Mouse (Mus musculus): ENCODE measurements at regions not wholly inside any gene's neighbourhood (a gene's known extent, or its start where the extent isn't known, plus 50 kb on each side); places are given as distances from the start of the nearest gene placed in this dataset.
"Not testable (repeated sequence)": the region's sequence is repeated elsewhere in the genome, so short reads cannot be mapped to it uniquely, and the experiment has no call there.

DNA sequence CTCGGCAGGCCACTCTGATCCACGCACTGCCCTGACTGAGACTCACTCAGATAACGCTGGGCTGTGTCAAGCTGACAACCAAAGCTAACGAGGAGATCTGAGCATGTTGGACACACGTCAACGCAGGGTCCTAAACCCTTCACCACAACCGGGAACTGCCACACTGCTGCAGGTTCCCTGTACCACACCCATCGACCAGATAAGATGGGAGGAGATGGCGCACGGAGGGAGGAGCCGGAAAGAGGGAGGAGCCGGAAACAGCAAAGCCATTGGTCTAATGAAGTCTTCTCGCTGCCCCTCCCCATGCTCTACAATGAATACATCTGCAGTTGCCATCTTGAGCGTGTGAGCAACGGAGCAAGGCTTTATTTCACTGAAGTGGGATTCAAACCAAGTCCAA lies 182.9 kb upstream of the Rpl38 start:
- no peak for DNase-seq (ENCODE audit: low read depth in 2 of 2, low spot score in 2 of 2)

- no peak for DNase-seq (ENCODE audit: low read depth in 2 of 2, low spot score in 2 of 2)
Observed at GRCm38 (mm10) chr11:114484668-114484953, 183.7 kb upstream of the Rpl38 start.

DNA sequence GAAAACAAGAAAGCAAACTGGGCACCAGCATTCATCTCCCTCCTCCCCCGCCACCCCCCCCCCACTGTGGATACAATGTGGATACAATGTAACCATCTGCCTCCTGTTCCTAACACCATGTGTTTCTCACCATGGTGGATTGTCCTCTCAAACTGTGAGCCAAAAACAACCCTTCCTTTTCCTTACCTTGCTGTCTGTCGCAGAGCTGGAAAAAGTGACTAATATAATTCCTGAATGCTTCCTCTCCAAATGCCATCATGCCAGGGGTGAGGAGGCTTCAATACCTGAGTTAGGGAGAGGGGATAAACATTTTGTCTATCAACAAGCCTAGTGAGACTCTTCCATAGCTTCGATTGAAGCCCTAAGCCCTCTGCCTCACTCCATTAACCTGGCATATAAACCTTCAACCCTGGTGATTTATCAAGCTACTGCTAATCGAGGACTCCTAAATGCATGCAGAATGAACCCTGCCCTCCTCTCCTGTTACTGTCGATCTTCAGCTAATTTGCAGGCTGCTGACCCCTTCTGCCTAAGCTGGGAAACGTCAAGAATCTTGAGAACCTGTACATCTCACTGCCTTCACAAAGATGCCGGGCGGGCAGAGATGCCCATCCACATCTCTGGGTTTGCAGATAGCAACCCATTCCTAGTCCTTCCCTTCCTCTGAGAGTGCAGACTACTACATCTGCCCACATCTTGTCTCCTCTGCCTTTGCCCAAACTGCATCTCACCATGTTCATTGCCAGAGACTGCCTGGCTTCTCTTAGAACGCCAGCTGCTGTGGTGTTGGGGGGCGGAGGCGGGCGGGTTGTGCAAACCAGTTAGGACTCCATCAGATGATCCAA lies 184.3 kb upstream of the Rpl38 start:
- DNase-seq (ENCODE audit: low read depth in 2 of 2, low spot score in 2 of 2) = no peak

DNA sequence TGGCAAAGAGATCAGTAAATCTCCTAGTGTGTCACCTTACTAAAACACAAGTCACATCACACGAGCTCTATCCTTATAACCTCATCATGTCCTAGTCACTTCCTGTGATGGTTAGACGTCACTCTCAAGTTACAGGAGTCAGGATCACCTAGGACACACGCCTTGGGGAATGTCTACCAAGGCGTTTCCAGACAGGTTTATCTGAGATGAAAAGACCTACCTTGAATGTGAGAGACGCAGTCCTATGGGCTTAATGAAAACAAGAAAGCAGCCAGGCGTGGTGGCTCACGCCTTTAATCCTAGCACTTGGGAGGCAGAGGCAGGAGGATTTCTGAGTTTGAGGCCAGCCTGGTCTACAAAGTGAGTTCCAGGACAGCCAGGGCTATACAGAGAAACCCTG lies 185.0 kb upstream of the Rpl38 start:
- not testable (repeated sequence) for DNase-seq (ENCODE audit: low read depth in 2 of 2, low spot score in 2 of 2)

DNA sequence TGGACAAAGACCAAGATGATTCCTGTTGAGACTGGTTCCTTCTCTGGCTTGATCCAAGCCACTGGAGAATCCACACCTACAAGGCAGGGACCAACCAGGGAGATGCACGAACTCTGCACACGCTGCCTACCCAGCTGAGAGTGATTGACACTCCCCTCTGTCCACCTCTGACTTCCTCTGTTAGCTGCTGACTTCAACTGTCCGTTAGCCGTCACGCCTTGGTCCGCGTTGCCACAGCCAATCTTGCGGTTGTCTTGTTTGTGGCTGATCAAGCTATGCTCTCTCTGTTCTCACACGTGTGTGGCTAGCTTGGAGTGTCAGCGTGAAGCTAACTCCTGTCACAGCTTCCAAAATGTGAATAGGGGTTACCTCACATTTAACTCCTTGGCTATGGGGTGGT lies 186.3 kb upstream of the Rpl38 start:
- DNase-seq (ENCODE audit: low read depth in 2 of 2, low spot score in 2 of 2) = no peak

DNA sequence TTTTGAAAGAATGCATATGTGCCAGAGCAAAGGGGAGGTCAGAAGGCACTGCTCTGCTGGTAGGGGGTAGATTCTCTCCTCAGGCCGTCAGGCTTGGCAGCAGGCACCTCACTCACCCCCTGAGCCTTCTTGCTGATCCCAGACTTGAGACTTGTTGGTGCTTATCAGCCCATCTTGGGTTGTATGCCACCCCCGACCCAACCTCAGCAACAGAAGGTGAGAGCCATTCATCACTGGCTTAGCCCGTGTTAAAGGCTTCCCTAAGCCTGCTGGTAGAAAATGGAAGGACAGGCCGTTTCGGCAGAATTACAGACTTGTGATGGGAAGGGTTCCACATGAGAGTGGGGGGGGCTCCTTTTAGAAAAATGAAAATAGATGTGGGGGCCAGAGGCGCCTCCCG lies 187.3 kb upstream of the Rpl38 start:
- DNase-seq (ENCODE audit: low read depth in 2 of 2, low spot score in 2 of 2) = no peak

DNA sequence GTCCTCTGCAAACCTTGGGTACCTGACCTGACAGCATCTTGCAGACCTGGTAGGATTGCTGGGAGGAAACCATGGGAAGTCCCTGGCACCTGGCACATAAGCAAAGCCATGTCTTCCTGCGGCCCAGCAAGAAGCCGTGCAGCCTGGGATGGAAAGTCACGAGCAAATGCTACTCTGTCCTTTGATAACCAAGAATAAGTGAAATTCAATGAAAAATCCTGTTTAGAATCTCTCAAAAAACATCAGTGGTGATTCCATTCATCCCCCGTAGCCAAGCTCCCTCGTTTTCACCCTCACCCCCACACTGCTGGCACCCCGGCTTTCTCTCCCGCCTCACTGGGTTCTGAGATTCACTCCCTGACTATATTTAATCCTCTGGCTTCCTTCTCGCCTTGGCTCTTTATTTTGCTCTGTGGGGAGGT lies 188.2 kb upstream of the Rpl38 start:
- no peak for DNase-seq (ENCODE audit: low read depth in 2 of 2, low spot score in 2 of 2)

GRCm38 (mm10) chr11:114478736-114479135 lies 189.6 kb upstream of the Rpl38 start:
- no peak for DNase-seq (ENCODE audit: low read depth in 2 of 2, low spot score in 2 of 2)

DNA sequence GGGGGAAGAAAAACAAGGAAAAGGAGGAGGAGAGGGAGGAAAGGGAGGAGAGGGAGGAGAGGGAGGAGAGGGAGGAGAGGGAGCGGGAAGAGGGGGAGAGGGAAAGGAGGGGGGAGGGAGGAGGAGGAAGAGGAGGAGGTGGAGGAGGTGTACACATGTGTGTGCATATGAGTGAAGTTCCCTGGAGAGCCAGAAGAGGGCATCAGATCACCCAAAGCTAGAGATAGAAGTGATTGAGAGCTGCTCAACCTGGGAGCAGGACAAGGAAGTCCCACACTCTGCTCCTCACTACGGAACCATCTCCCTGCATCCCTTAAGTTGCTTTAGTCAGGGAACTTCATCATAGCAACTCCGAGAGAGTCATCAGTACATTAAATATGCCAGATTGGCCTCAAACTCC lies 191.0 kb upstream of the Rpl38 start:
- no peak for DNase-seq (ENCODE audit: low read depth in 2 of 2, low spot score in 2 of 2)

GRCm38 (mm10) chr11:114472501-114473260 lies 195.6 kb upstream of the Rpl38 start:
- no peak for DNase-seq (ENCODE audit: low read depth in 2 of 2, low spot score in 2 of 2)

GRCm38 (mm10) chr11:114468394-114468793 lies 199.9 kb upstream of the Rpl38 start:
- no peak for DNase-seq (ENCODE audit: low read depth in 2 of 2, low spot score in 2 of 2)

- DNase-seq (ENCODE audit: low read depth in 2 of 2, low spot score in 2 of 2) = no peak
Observed at GRCm38 (mm10) chr11:114467803-114468202, 200.5 kb upstream of the Rpl38 start.

DNA sequence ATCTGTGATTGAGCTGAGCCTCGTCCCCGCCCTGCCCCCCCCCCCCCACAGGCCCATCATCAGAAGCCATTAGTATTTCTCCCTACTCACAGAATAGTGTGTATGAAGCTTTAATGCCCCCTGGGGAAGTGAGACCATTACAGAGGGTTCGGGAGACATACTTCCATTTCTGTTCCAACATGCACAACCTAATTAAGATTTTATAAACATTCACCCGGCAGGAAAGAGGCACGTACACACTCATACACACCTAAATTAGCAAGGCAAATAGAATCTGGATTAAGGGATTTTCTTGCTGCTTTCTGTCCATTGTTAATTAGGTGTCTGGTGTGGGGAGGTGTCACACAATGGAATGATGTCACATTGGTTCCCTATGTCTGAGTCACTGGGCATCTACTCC lies 202.8 kb upstream of the Rpl38 start:
- no peak for DNase-seq (ENCODE audit: low read depth in 2 of 2, low spot score in 2 of 2)

- no peak for DNase-seq (ENCODE audit: low read depth in 2 of 2, low spot score in 2 of 2)
Observed at GRCm38 (mm10) chr11:114462755-114463374, 205.5 kb upstream of the Rpl38 start.

GRCm38 (mm10) chr11:114454876-114455330 lies 213.4 kb upstream of the Rpl38 start:
- no peak for DNase-seq (ENCODE audit: low read depth in 2 of 2, low spot score in 2 of 2)

GRCm38 (mm10) chr11:114448776-114449401 lies 219.4 kb upstream of the Rpl38 start:
- no peak for DNase-seq (ENCODE audit: low read depth in 2 of 2, low spot score in 2 of 2)

- DNase-seq (ENCODE audit: low read depth in 2 of 2, low spot score in 2 of 2) = no peak
Observed at GRCm38 (mm10) chr11:114447461-114447847, 220.9 kb upstream of the Rpl38 start.

- DNase-seq (ENCODE audit: low read depth in 2 of 2, low spot score in 2 of 2) = no peak
Observed at GRCm38 (mm10) chr11:114446617-114447460, 221.5 kb upstream of the Rpl38 start.

DNA sequence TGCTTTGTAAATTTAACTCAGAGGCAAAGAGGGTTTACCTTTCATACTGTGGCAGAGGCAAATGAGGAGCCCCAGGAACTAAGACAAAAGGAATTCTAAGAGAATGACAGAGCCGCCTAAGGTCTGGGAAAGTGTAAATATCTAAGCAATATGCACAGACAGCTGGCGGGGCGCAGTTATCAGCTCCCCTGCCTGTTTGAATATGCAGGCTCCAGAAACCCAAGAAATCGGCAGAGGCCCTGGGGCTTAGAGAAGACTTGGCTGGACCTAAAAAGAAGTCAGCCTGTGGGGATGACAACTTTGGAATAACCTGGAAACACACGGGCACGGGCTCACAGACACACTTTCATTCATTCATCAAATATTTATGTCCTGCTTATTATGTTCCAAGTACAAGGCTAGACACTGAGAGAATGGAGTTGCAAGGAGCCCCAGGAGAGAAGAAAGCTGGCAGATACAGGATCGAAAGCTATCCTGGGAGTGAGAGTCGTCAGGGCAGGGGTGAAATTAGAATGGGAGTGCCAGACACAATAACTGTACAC lies 222.2 kb upstream of the Rpl38 start:
- no peak for DNase-seq (ENCODE audit: low read depth in 2 of 2, low spot score in 2 of 2)

GRCm38 (mm10) chr11:114444211-114444610 lies 224.1 kb upstream of the Rpl38 start:
- no peak for DNase-seq (ENCODE audit: low read depth in 2 of 2, low spot score in 2 of 2)

Measured in CD8-positive naive resting alpha-beta T cell, adult 2 months (primary cell).